Mouse (Mus musculus) MEL (cell line): ENCODE results near the gene Fryl. TPM values are rescaled to one million over a fixed set of nuclear protein-coding genes. Genes with fewer than 3 reads are reported as not detected.

Experiments
- DNase-seq: peaks from one replicate; pipeline ENCODE4 v3.0.0; 2011; ENCODE audit warnings: low read depth, low spot score
- H3K27ac ChIP-seq: 2 replicates; pipeline ENCODE4 v1.5.1; 2012; ENCODE audit warnings: low read depth, mild to moderate bottlenecking, control low read depth, low read length, moderate library complexity; ENCODE audit not compliant: control insufficient read depth
- H3K27me3 ChIP-seq, 2 experiments: fragments of 150-350 bp in 1 of 2; sonication (generic) in 1 of 2; 2 replicates each; pipeline ENCODE4 v1.6.1; 2012; ENCODE audit warnings: low read length in 2 of 2, mild to moderate bottlenecking in 2 of 2, improper control_type of control experiment in 1 of 2, moderate library complexity in 1 of 2; ENCODE audit not compliant: insufficient read depth in 2 of 2, control insufficient read depth in 1 of 2
- H3K36me3 ChIP-seq, 2 experiments: 2 replicates each; pipeline ENCODE4 v1.6.1; 2012 to 2014; ENCODE audit warnings: low read length in 2 of 2, improper control_type of control experiment in 1 of 2, inconsistent platforms in 1 of 2, mild to moderate bottlenecking in 1 of 2; ENCODE audit not compliant: insufficient read depth in 2 of 2, control insufficient read depth in 1 of 2
- H3K4me1 ChIP-seq, 2 experiments: fragments of 150-350 bp in 1 of 2; sonication (generic) in 1 of 2; 2 replicates each; pipeline ENCODE4 v1.6.1; 2012; ENCODE audit warnings: low read length in 2 of 2, improper control_type of control experiment in 1 of 2, mild to moderate bottlenecking in 1 of 2; ENCODE audit not compliant: insufficient read depth in 2 of 2, control insufficient read depth in 1 of 2
- H3K4me3 ChIP-seq, 2 experiments: fragments of 150-350 bp in 1 of 2; sonication (generic) in 1 of 2; 2 replicates each; pipeline ENCODE4 v1.5.1; 2012; ENCODE audit warnings: low read depth in 2 of 2, low read length in 2 of 2, mild to moderate bottlenecking in 2 of 2, moderate library complexity in 2 of 2, control low read depth in 1 of 2, improper control_type of control experiment in 1 of 2; ENCODE audit not compliant: control insufficient read depth in 1 of 2, insufficient read depth in 1 of 2
- H3K79me2 ChIP-seq: 2 replicates; pipeline ENCODE4 v1.6.1; 2012; ENCODE audit warnings: mild to moderate bottlenecking, low read length, moderate library complexity; ENCODE audit not compliant: control insufficient read depth, poor library complexity, insufficient read depth
- H3K9ac ChIP-seq: 2 replicates; pipeline ENCODE4 v1.6.1; 2012; ENCODE audit warnings: low read depth, mild to moderate bottlenecking, control low read depth, low read length, moderate library complexity; ENCODE audit not compliant: control insufficient read depth, poor library complexity, severe bottlenecking
- H3K9me3 ChIP-seq: fragments of 150-350 bp; sonication (generic); replicated peaks from 2 replicates; pipeline ENCODE4 v1.6.1; 2012; ENCODE audit warnings: mild to moderate bottlenecking, low read length, improper control_type of control experiment, moderate library complexity; ENCODE audit not compliant: insufficient read depth
- CTCF ChIP-seq, 3 experiments: IDR thresholded peaks in 2 of 3; conservative IDR thresholded peaks in 1 of 3; 2 replicates each; pipeline ENCODE4 v1.5.1; 2011 to 2012; ENCODE audit warnings: low read length in 3 of 3, low read depth in 2 of 3, mild to moderate bottlenecking in 2 of 3, improper control_type of control experiment in 1 of 3, inconsistent platforms in 1 of 3, mixed read lengths in 1 of 3, moderate library complexity in 1 of 3; ENCODE audit not compliant: control insufficient read depth in 1 of 3, insufficient read depth in 1 of 3, poor library complexity in 1 of 3, severe bottlenecking in 1 of 3
- E2F4 ChIP-seq: IDR thresholded peaks from 2 replicates; pipeline ENCODE4 v1.6.1; 2011; ENCODE audit warnings: low read depth, low read length, improper control_type of control experiment, borderline replicate concordance
- EP300 ChIP-seq, 2 experiments: IDR thresholded peaks; 2 replicates each; pipeline ENCODE4 v1.6.1; 2011; ENCODE audit warnings: improper control_type of control experiment in 2 of 2, low read length in 2 of 2, low read depth in 1 of 2, mild to moderate bottlenecking in 1 of 2
- ETS1 ChIP-seq: IDR thresholded peaks from 2 replicates; pipeline ENCODE4 v1.6.1; 2012; ENCODE audit warnings: low read depth, mild to moderate bottlenecking, inconsistent platforms, low read length, improper control_type of control experiment, moderate library complexity
- GATA1 ChIP-seq: IDR thresholded peaks from 2 replicates; pipeline ENCODE4 v1.6.1; 2011; ENCODE audit warnings: low read depth, low read length, improper control_type of control experiment
- HCFC1 ChIP-seq: IDR thresholded peaks from 2 replicates; pipeline ENCODE4 v1.6.1; 2012; ENCODE audit warnings: low read depth, mild to moderate bottlenecking, inconsistent platforms, low read length, improper control_type of control experiment, moderate library complexity
- MAZ ChIP-seq: IDR thresholded peaks from 2 replicates; pipeline ENCODE4 v1.6.1; 2012; ENCODE audit warnings: low read depth, mild to moderate bottlenecking, inconsistent platforms, low read length, improper control_type of control experiment
- MXI1 ChIP-seq: IDR thresholded peaks from 2 replicates; pipeline ENCODE4 v1.6.1; 2011; ENCODE audit warnings: mild to moderate bottlenecking, low read depth, low read length, improper control_type of control experiment
- MYB ChIP-seq: IDR thresholded peaks from 2 replicates; pipeline ENCODE4 v1.6.1; 2011; ENCODE audit warnings: mild to moderate bottlenecking, low read depth, low read length, improper control_type of control experiment
- POLR2AphosphoS2 ChIP-seq: IDR thresholded peaks from 2 replicates; pipeline ENCODE4 v1.6.1; 2011; ENCODE audit warnings: low read length, improper control_type of control experiment
- RAD21 ChIP-seq: IDR thresholded peaks from 2 replicates; pipeline ENCODE4 v1.6.1; 2011; ENCODE audit warnings: mild to moderate bottlenecking, low read depth, low read length, improper control_type of control experiment
- RCOR1 ChIP-seq: IDR thresholded peaks from 2 replicates; pipeline ENCODE4 v1.6.1; 2012; ENCODE audit warnings: low read depth, mild to moderate bottlenecking, inconsistent platforms, low read length, improper control_type of control experiment
- SIN3A ChIP-seq: IDR thresholded peaks from 2 replicates; pipeline ENCODE4 v1.6.1; 2012; ENCODE audit warnings: low read length, improper control_type of control experiment, inconsistent platforms
- SMC3 ChIP-seq: IDR thresholded peaks from 2 replicates; pipeline ENCODE4 v1.6.1; 2011; ENCODE audit warnings: low read depth, low read length, improper control_type of control experiment
- TCF12 ChIP-seq: IDR thresholded peaks from 2 replicates; pipeline ENCODE4 v1.6.1; 2014; ENCODE audit warnings: low read depth, mild to moderate bottlenecking, inconsistent platforms, low read length, improper control_type of control experiment, moderate library complexity
- USF2 ChIP-seq, 2 experiments: IDR thresholded peaks; 2 replicates each; pipeline ENCODE4 v1.6.1; 2011 to 2012; ENCODE audit warnings: improper control_type of control experiment in 2 of 2, low read length in 2 of 2, borderline replicate concordance in 1 of 2, inconsistent platforms in 1 of 2, low read depth in 1 of 2, mild to moderate bottlenecking in 1 of 2; ENCODE audit not compliant: insufficient read depth in 1 of 2
- ZC3H11A ChIP-seq: IDR thresholded peaks from 2 replicates; pipeline ENCODE4 v1.6.1; 2012; ENCODE audit warnings: low read depth, mild to moderate bottlenecking, inconsistent platforms, low read length, improper control_type of control experiment
- ZNF384 ChIP-seq: IDR thresholded peaks from 2 replicates; pipeline ENCODE4 v1.6.1; 2012; ENCODE audit warnings: low read depth, mild to moderate bottlenecking, inconsistent platforms, low read length, improper control_type of control experiment
- polyA plus RNA-seq, 2 experiments: library from polyadenylated mRNA; stranded (reverse) in 1 of 2; unstranded in 1 of 2; fragments of >175 nt in 1 of 2; fragments of >200 nt in 1 of 2; gene quantifications; 2 replicates each; pipeline versions ENCODE4 v1.2.1 to v1.2.4; 2012; ENCODE audit warnings: low replicate concordance in 2 of 2, low read depth in 1 of 2; ENCODE audit not compliant: insufficient read length in 2 of 2, insufficient read depth in 1 of 2, missing spikeins in 1 of 2
- total RNA-seq: library from RNA; depleted of rRNA; stranded (reverse); fragments of 300-350 nt; gene quantifications from 2 replicates; pipeline ENCODE4 v1.2.3, GENCODE M21; 2012

Fryl gene
- total and polyA plus RNA-seq, 3 experiments = 18.8 to 188 (median 39.7) TPM

DNA sequence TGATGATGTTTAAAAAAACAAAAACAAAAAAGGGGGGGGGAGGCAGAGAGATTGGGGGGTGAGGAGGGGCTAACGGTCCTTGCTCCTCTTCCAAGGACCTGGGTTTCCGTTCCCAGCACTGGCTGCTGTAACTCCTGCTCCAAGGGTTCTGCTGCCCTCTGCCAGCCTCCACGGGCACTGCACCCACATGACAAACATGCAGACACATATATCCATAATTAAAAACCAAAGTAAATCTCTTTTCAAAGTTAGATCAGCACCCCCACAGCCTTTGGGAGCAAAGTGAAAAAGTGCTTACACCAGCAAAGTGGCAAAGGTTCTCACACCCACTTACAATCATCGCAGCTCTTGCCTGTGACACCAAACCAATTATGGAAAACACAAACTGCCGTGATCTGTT lies 57.7 kb downstream of the Fryl start:
- no peaks in the 10 kb centered on the region for H3K79me2 ChIP-seq
- peak; percentile 45 for DNase-seq

GRCm38 (mm10) chr5:73197796-73198195 lies 58.6 kb downstream of the Fryl start:
- H3K27me3 ChIP-seq = no peaks in the 10 kb centered on the region
- H3K9ac ChIP-seq = no peak overlapping the region
- DNase-seq = no peak
- peaks cover 0 to 25% of the 10 kb centered on the region in 2 experiments; a peak in 3 of 4 replicates for H3K36me3 ChIP-seq
- H3K9me3 ChIP-seq = no peaks in the 10 kb centered on the region
- H3K27ac ChIP-seq = no peak overlapping the region
- TF ChIP-seq POLR2AphosphoS2 = no peak
- TF ChIP-seq ETS1 = peak; percentile 47; the same call in 1 of the 2 replicates
- TF ChIP-seq ZNF384 = peak; percentile 55; the same call in 1 of the 2 replicates
- TF ChIP-seq GATA1 = peak; percentile 58
- no peak for TF ChIP-seq SMC3
- TF ChIP-seq ZC3H11A = no peak
- TF ChIP-seq RCOR1 = peak; percentile 66; the same call in 1 of the 2 replicates
- peak; percentile 58; the same call in 1 of the 2 replicates for TF ChIP-seq TCF12
- peak in 1 of 2 experiments; percentile 55; a peak in 2 of 4 replicates for TF ChIP-seq EP300 (IDR thresholded peaks at IDR 0.05; ENCODE audit: low read depth in 1 of 2, low read length in 2 of 2)
- TF ChIP-seq MXI1 = no peak
- peaks cover 12 to 28% of the 10 kb centered on the region in 2 experiments for H3K4me1 ChIP-seq
- no peaks in the 10 kb centered on the region for H3K79me2 ChIP-seq
- H3K4me3 ChIP-seq = no peak overlapping the region

More for the DNA sequence above, 57.7 kb downstream of the Fryl start:
- Histone ChIP-seq H3K27me3 (no peaks in the 10 kb centered on the region), H3K4me1 (peaks cover 10 to 19% of the 10 kb centered on the region in 2 experiments), H3K9ac (no peak overlapping the region), H3K4me3 (no peak overlapping the region), H3K9me3 (no peaks in the 10 kb centered on the region), H3K36me3 (peaks cover 0 to 17% of the 10 kb centered on the region in 2 experiments; a peak in 3 of 4 replicates), H3K27ac (no peak overlapping the region)
- TF ChIP-seq CTCF (IDR thresholded peaks at IDR 0.05 in 2 of 3, conservative IDR thresholded peaks at IDR 0.05 in 1 of 3; ENCODE audit: control insufficient read depth in 1 of 3, insufficient read depth in 1 of 3, low read depth in 2 of 3, low read length in 3 of 3, poor library complexity in 1 of 3, severe bottlenecking in 1 of 3) (peak; percentile 40 to 70 (median 49); a peak in 5 of 6 replicates), EP300 (IDR thresholded peaks at IDR 0.05; ENCODE audit: low read depth in 1 of 2, low read length in 2 of 2) (no peak), RAD21 (peak; percentile 34), SMC3 (peak; percentile 48), ZC3H11A (0 out of 2 replicates have a peak, but pooled peaks have one; percentile 18)

DNA sequence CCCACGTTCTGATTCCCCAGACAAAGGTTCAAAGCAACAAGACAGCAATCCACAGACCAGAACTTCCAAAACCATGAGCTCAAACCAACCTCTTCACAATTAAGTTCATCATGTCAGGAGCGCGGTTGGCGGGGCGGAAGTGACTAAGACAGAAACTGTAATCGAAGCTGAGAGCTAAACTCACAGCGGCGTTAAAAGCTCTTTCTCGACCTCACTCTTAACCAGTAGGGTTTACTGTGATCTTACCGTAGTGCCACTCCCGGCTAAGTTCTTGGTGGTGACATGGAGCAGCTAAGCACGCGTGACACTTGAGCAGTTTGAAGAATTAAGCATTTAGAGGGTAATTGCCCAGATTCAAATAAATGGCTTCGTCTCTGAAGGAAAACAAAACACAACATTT lies 61.7 kb downstream of the Fryl start:
- no peak for TF ChIP-seq ZNF384
- TF ChIP-seq E2F4 = no peak
- no peak for TF ChIP-seq HCFC1
- no peak for TF ChIP-seq USF2 (IDR thresholded peaks at IDR 0.05; ENCODE audit: borderline replicate concordance in 1 of 2, insufficient read depth in 1 of 2, low read depth in 1 of 2, low read length in 2 of 2)
- TF ChIP-seq EP300 (IDR thresholded peaks at IDR 0.05; ENCODE audit: low read depth in 1 of 2, low read length in 2 of 2) = no peak
- no peak for TF ChIP-seq SIN3A
- no peak for TF ChIP-seq RAD21
- no peak for TF ChIP-seq MYB
- no peak for TF ChIP-seq ZC3H11A
- no peak for TF ChIP-seq ETS1
- no peak for TF ChIP-seq MAZ
- TF ChIP-seq, all 39 proteins: peak for 0
- H3K36me3 ChIP-seq = peaks cover 0 to 39% of the 10 kb centered on the region in 2 experiments; a peak in 3 of 4 replicates
- no peak overlapping the region for H3K9ac ChIP-seq
- no peaks in the 10 kb centered on the region for H3K27me3 ChIP-seq
- H3K4me1 ChIP-seq = peaks cover 16 to 41% of the 10 kb centered on the region in 2 experiments
- H3K27ac ChIP-seq = peak overlapping the region; percentile 10; the same call in 1 of the 2 replicates
- H3K9me3 ChIP-seq = no peaks in the 10 kb centered on the region
- DNase-seq = no peak
- no peaks in the 10 kb centered on the region for H3K79me2 ChIP-seq
- H3K4me3 ChIP-seq = no peak overlapping the region
